Mouse (Mus musculus) MEL (cell line): ENCODE results near the gene Sowahb. TPM values are rescaled to one million over a fixed set of nuclear protein-coding genes. Genes with fewer than 3 reads are reported as not detected.

ENCODE experiments used
- DNase-seq: peaks from one replicate; pipeline ENCODE4 v3.0.0; 2011; ENCODE audit warnings: low read depth, low spot score
- H3K27ac ChIP-seq: 2 replicates; pipeline ENCODE4 v1.5.1; 2012; ENCODE audit warnings: low read depth, mild to moderate bottlenecking, control low read depth, low read length, moderate library complexity; ENCODE audit not compliant: control insufficient read depth
- H3K27me3 ChIP-seq, 2 experiments: fragments of 150-350 bp in 1 of 2; sonication (generic) in 1 of 2; 2 replicates each; pipeline ENCODE4 v1.6.1; 2012; ENCODE audit warnings: low read length in 2 of 2, mild to moderate bottlenecking in 2 of 2, improper control_type of control experiment in 1 of 2, moderate library complexity in 1 of 2; ENCODE audit not compliant: insufficient read depth in 2 of 2, control insufficient read depth in 1 of 2
- H3K36me3 ChIP-seq, 2 experiments: 2 replicates each; pipeline ENCODE4 v1.6.1; 2012 to 2014; ENCODE audit warnings: low read length in 2 of 2, improper control_type of control experiment in 1 of 2, inconsistent platforms in 1 of 2, mild to moderate bottlenecking in 1 of 2; ENCODE audit not compliant: insufficient read depth in 2 of 2, control insufficient read depth in 1 of 2
- H3K4me1 ChIP-seq, 2 experiments: fragments of 150-350 bp in 1 of 2; sonication (generic) in 1 of 2; 2 replicates each; pipeline ENCODE4 v1.6.1; 2012; ENCODE audit warnings: low read length in 2 of 2, improper control_type of control experiment in 1 of 2, mild to moderate bottlenecking in 1 of 2; ENCODE audit not compliant: insufficient read depth in 2 of 2, control insufficient read depth in 1 of 2
- H3K4me3 ChIP-seq, 2 experiments: fragments of 150-350 bp in 1 of 2; sonication (generic) in 1 of 2; 2 replicates each; pipeline ENCODE4 v1.5.1; 2012; ENCODE audit warnings: low read depth in 2 of 2, low read length in 2 of 2, mild to moderate bottlenecking in 2 of 2, moderate library complexity in 2 of 2, control low read depth in 1 of 2, improper control_type of control experiment in 1 of 2; ENCODE audit not compliant: control insufficient read depth in 1 of 2, insufficient read depth in 1 of 2
- H3K79me2 ChIP-seq: 2 replicates; pipeline ENCODE4 v1.6.1; 2012; ENCODE audit warnings: mild to moderate bottlenecking, low read length, moderate library complexity; ENCODE audit not compliant: control insufficient read depth, poor library complexity, insufficient read depth
- H3K9ac ChIP-seq: 2 replicates; pipeline ENCODE4 v1.6.1; 2012; ENCODE audit warnings: low read depth, mild to moderate bottlenecking, control low read depth, low read length, moderate library complexity; ENCODE audit not compliant: control insufficient read depth, poor library complexity, severe bottlenecking
- H3K9me3 ChIP-seq: fragments of 150-350 bp; sonication (generic); replicated peaks from 2 replicates; pipeline ENCODE4 v1.6.1; 2012; ENCODE audit warnings: mild to moderate bottlenecking, low read length, improper control_type of control experiment, moderate library complexity; ENCODE audit not compliant: insufficient read depth
- CHD1 ChIP-seq: IDR thresholded peaks from 2 replicates; pipeline ENCODE4 v1.6.1; 2012; ENCODE audit warnings: low read depth, mild to moderate bottlenecking, inconsistent platforms, low read length, improper control_type of control experiment
- E2F4 ChIP-seq: IDR thresholded peaks from 2 replicates; pipeline ENCODE4 v1.6.1; 2011; ENCODE audit warnings: low read depth, low read length, improper control_type of control experiment, borderline replicate concordance
- ELF1 ChIP-seq: IDR thresholded peaks from 2 replicates; pipeline ENCODE4 v1.6.1; 2014; ENCODE audit warnings: low read depth, mild to moderate bottlenecking, inconsistent platforms, low read length, improper control_type of control experiment, moderate library complexity
- ETS1 ChIP-seq: IDR thresholded peaks from 2 replicates; pipeline ENCODE4 v1.6.1; 2012; ENCODE audit warnings: low read depth, mild to moderate bottlenecking, inconsistent platforms, low read length, improper control_type of control experiment, moderate library complexity
- GABPA ChIP-seq: IDR thresholded peaks from 2 replicates; pipeline ENCODE4 v1.6.1; 2012; ENCODE audit warnings: low read depth, mild to moderate bottlenecking, inconsistent platforms, low read length, improper control_type of control experiment, moderate library complexity
- GATA1 ChIP-seq: IDR thresholded peaks from 2 replicates; pipeline ENCODE4 v1.6.1; 2011; ENCODE audit warnings: low read depth, low read length, improper control_type of control experiment
- HCFC1 ChIP-seq: IDR thresholded peaks from 2 replicates; pipeline ENCODE4 v1.6.1; 2012; ENCODE audit warnings: low read depth, mild to moderate bottlenecking, inconsistent platforms, low read length, improper control_type of control experiment, moderate library complexity
- JUND ChIP-seq: IDR thresholded peaks from 2 replicates; pipeline ENCODE4 v1.6.1; 2011; ENCODE audit warnings: low read depth, mild to moderate bottlenecking, improper control_type of control experiment, low read length
- KAT2A ChIP-seq: conservative IDR thresholded peaks from 2 replicates; pipeline ENCODE4 v1.6.1; 2012; ENCODE audit warnings: low read depth, low read length, improper control_type of control experiment, inconsistent platforms
- MAX ChIP-seq: IDR thresholded peaks from 2 replicates; pipeline ENCODE4 v1.6.1; 2011; ENCODE audit warnings: low read length, improper control_type of control experiment
- MEF2A ChIP-seq: IDR thresholded peaks from 2 replicates; pipeline ENCODE4 v1.6.1; 2014; ENCODE audit warnings: low read depth, mild to moderate bottlenecking, inconsistent platforms, low read length, improper control_type of control experiment; ENCODE audit not compliant: poor library complexity, insufficient replicate concordance, severe bottlenecking; ENCODE audit errors: extremely low read depth
- MYB ChIP-seq: IDR thresholded peaks from 2 replicates; pipeline ENCODE4 v1.6.1; 2011; ENCODE audit warnings: mild to moderate bottlenecking, low read depth, low read length, improper control_type of control experiment
- NELFE ChIP-seq: IDR thresholded peaks from 2 replicates; pipeline ENCODE4 v1.6.1; 2011; ENCODE audit warnings: low read depth, low read length, improper control_type of control experiment
- NRF1 ChIP-seq: IDR thresholded peaks from 2 replicates; pipeline ENCODE4 v1.6.1; 2014; ENCODE audit warnings: low read depth, mild to moderate bottlenecking, inconsistent platforms, low read length, improper control_type of control experiment, moderate library complexity; ENCODE audit not compliant: poor library complexity, insufficient read depth, severe bottlenecking
- POLR2AphosphoS2 ChIP-seq: IDR thresholded peaks from 2 replicates; pipeline ENCODE4 v1.6.1; 2011; ENCODE audit warnings: low read length, improper control_type of control experiment
- RAD21 ChIP-seq: IDR thresholded peaks from 2 replicates; pipeline ENCODE4 v1.6.1; 2011; ENCODE audit warnings: mild to moderate bottlenecking, low read depth, low read length, improper control_type of control experiment
- RCOR1 ChIP-seq: IDR thresholded peaks from 2 replicates; pipeline ENCODE4 v1.6.1; 2012; ENCODE audit warnings: low read depth, mild to moderate bottlenecking, inconsistent platforms, low read length, improper control_type of control experiment
- TBP ChIP-seq: IDR thresholded peaks from 2 replicates; pipeline ENCODE4 v1.8.0; 2011; ENCODE audit warnings: low read depth, low read length, improper control_type of control experiment
- USF2 ChIP-seq, 2 experiments: IDR thresholded peaks; 2 replicates each; pipeline ENCODE4 v1.6.1; 2011 to 2012; ENCODE audit warnings: improper control_type of control experiment in 2 of 2, low read length in 2 of 2, borderline replicate concordance in 1 of 2, inconsistent platforms in 1 of 2, low read depth in 1 of 2, mild to moderate bottlenecking in 1 of 2; ENCODE audit not compliant: insufficient read depth in 1 of 2
- ZNF384 ChIP-seq: IDR thresholded peaks from 2 replicates; pipeline ENCODE4 v1.6.1; 2012; ENCODE audit warnings: low read depth, mild to moderate bottlenecking, inconsistent platforms, low read length, improper control_type of control experiment
- polyA plus RNA-seq, 2 experiments: library from polyadenylated mRNA; stranded (reverse) in 1 of 2; unstranded in 1 of 2; fragments of >175 nt in 1 of 2; fragments of >200 nt in 1 of 2; gene quantifications; 2 replicates each; pipeline versions ENCODE4 v1.2.1 to v1.2.4; 2012; ENCODE audit warnings: low replicate concordance in 2 of 2, low read depth in 1 of 2; ENCODE audit not compliant: insufficient read length in 2 of 2, insufficient read depth in 1 of 2, missing spikeins in 1 of 2
- total RNA-seq: library from RNA; depleted of rRNA; stranded (reverse); fragments of 300-350 nt; gene quantifications from 2 replicates; pipeline ENCODE4 v1.2.3, GENCODE M21; 2012

Sowahb gene
- total and polyA plus RNA-seq, 3 experiments: not detected

- H3K4me3 ChIP-seq: no peak overlapping the region
- no peak for DNase-seq
- no peak overlapping the region for H3K27ac ChIP-seq
- H3K9ac ChIP-seq: no peak overlapping the region
- TF ChIP-seq CHD1 (no peak), KAT2A (no peak), MYB (no peak), RCOR1 (no peak), ETS1 (no peak), ZNF384 (no peak), MAX (no peak), NELFE (no peak), TBP (no peak), GATA1 (no peak), USF2 (IDR thresholded peaks at IDR 0.05; ENCODE audit: borderline replicate concordance in 1 of 2, insufficient read depth in 1 of 2, low read depth in 1 of 2, low read length in 2 of 2) (no peak), POLR2AphosphoS2 (no peak), ELF1 (no peak), GABPA (no peak), HCFC1 (no peak), JUND (no peak), RAD21 (no peak), MEF2A (no peak)
- TF ChIP-seq, all 39 proteins: peak for 0
- H3K36me3 ChIP-seq: no peaks in the 10 kb centered on the region
- no peaks in the 10 kb centered on the region for H3K27me3 ChIP-seq
- no peaks in the 10 kb centered on the region for H3K4me1 ChIP-seq
- H3K79me2 ChIP-seq: no peaks in the 10 kb centered on the region
- no peaks in the 10 kb centered on the region for H3K9me3 ChIP-seq
Measured at GRCm38 (mm10) chr5:93008256-93008655, 36.6 kb downstream of the Sowahb start.

DNA sequence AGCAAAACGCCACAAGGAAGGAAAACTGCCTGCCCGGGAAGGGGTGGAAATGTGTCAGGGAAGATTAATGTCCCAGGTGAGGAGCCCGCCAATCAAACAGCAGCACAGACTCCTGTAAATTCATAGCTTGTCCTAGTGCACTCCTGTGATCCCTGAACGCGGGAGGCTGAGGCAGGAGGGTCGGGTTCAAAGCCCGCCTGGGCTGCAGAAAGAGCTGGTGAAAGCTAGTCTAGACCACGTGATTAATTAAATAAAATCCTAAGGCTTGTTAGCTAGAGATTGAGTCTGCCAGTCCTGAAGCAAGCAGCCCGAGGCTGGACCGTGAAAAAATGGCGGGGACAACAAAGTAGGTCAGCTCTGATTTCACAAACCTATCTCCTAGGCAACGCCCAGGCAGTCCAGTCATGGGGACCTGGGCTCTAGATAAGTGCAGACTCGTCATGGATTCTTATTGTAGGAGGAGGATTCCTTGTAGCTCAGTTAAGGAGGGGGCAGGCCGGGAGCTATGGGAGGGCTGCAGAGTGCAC is 38.9 kb downstream of the Sowahb start:
- Histone ChIP-seq H3K4me3 (no peak overlapping the region), H3K79me2 (no peaks in the 10 kb centered on the region), H3K27ac (no peak overlapping the region), H3K9ac (no peak overlapping the region), H3K27me3 (no peaks in the 10 kb centered on the region), H3K36me3 (no peaks in the 10 kb centered on the region), H3K4me1 (no peaks in the 10 kb centered on the region), H3K9me3 (no peaks in the 10 kb centered on the region)
- TF ChIP-seq E2F4 (no peak), ZNF384 (no peak), MYB (no peak), NRF1 (no peak), GABPA (no peak)
- no peak for DNase-seq
